Mouse (Mus musculus): ENCODE measurements around the gene H2-DMb1.

H2-DMb1 gene

GRCm38 (mm10) chr17:34208421-34208820 lies 55.5 kb downstream of the H2-DMb1 start:
- Histone ChIP-seq H3K9me3 (ENCODE audit: low read length) (peaks cover 6% of the 10 kb centered on the region), H3K4me3 (replicated peaks; ENCODE audit: low read length) (no peak overlapping the region), H3K36me3 (ENCODE audit: insufficient read depth, low read length) (no peaks in the 10 kb centered on the region), H3K27me3 (ENCODE audit: insufficient read depth, low read length) (peaks cover 64% of the 10 kb centered on the region), H3K4me1 (replicated peaks; ENCODE audit: low read depth, low read length) (peaks cover 28% of the 10 kb centered on the region)
- TF ChIP-seq POU5F1 (IDR thresholded peaks at IDR 0.05; ENCODE audit: borderline replicate concordance, low read length) = no peak
- no peak for TF ChIP-seq NANOG (IDR thresholded peaks at IDR 0.05; ENCODE audit: borderline replicate concordance, low read length)
- no peak for TF ChIP-seq CTCF (conservative IDR thresholded peaks at IDR 0.05; ENCODE audit: low read length)

- peaks cover 59% of the 10 kb centered on the region for H3K27me3 ChIP-seq (ENCODE audit: insufficient read depth, low read length)
- TF ChIP-seq CTCF (conservative IDR thresholded peaks at IDR 0.05; ENCODE audit: low read length) (peak; percentile 68), NANOG (IDR thresholded peaks at IDR 0.05; ENCODE audit: borderline replicate concordance, low read length) (no peak), POU5F1 (IDR thresholded peaks at IDR 0.05; ENCODE audit: borderline replicate concordance, low read length) (no peak)
These were observed 56.8 kb downstream of the H2-DMb1 start for GRCm38 (mm10) chr17:34209680-34210079.

More at GRCm38 (mm10) chr17:34209680-34210079, 56.8 kb downstream of the H2-DMb1 start:
- peaks cover 19% of the 10 kb centered on the region for H3K9me3 ChIP-seq (ENCODE audit: low read length)
- no peaks in the 10 kb centered on the region for H3K36me3 ChIP-seq (ENCODE audit: insufficient read depth, low read length)
- H3K4me1 ChIP-seq (replicated peaks; ENCODE audit: low read depth, low read length) = peaks cover 25% of the 10 kb centered on the region
- H3K4me3 ChIP-seq (replicated peaks; ENCODE audit: low read length) = no peak overlapping the region
